Mouse (Mus musculus): ENCODE results near the gene Prom1.

- TF ChIP-seq CTCF (IDR thresholded peaks at IDR 0.05; ENCODE audit: low read depth) (no peak), EP300 (IDR thresholded peaks at IDR 0.05; ENCODE audit: low read depth) (no peak)
Observed at GRCm38 (mm10) chr5:44104686-44105085, 2.9 kb upstream of the Prom1 start.

Measured in liver, embryonic 14.5 days (tissue).